Mouse (Mus musculus) ES-E14 (cell line): ENCODE measurements around the gene Cdkn2b. TPM values are rescaled to one million over a fixed set of nuclear protein-coding genes. Genes with fewer than 3 reads are reported as not detected.
A peak's percentile ranks its signal among the peaks of the same experiment; 100 is the strongest.

Experiments used
- DNase-seq: peaks from one replicate; pipeline ENCODE4 v3.0.0-alpha.2; 2013; ENCODE audit warnings: low read depth, low spot score
- H3K27ac ChIP-seq: 2 replicates; pipeline ENCODE4 v1.5.1; 2012; ENCODE audit warnings: low read depth, mild to moderate bottlenecking, low read length, moderate library complexity, mixed read lengths; ENCODE audit not compliant: poor library complexity, insufficient read depth, severe bottlenecking
- H3K36me3 ChIP-seq: 2 replicates; pipeline ENCODE4 v1.6.1; 2012; ENCODE audit warnings: mild to moderate bottlenecking, low read length, moderate library complexity, mixed read lengths; ENCODE audit not compliant: control insufficient read depth, poor library complexity, insufficient read depth, severe bottlenecking
- H3K4me1 ChIP-seq, 2 experiments: fragments of 150-350 bp in 1 of 2; sonication (generic) in 1 of 2; 2 replicates each; pipeline ENCODE4 v1.6.1; 2012; ENCODE audit warnings: low read length in 2 of 2, mild to moderate bottlenecking in 1 of 2, mixed read lengths in 1 of 2; ENCODE audit not compliant: control insufficient read depth in 2 of 2, insufficient read depth in 2 of 2, poor library complexity in 1 of 2
- H3K4me3 ChIP-seq, 2 experiments: fragments of 150-350 bp in 1 of 2; sonication (generic) in 1 of 2; 2 replicates each; pipeline ENCODE4 v1.5.1; 2012; ENCODE audit warnings: low read length in 2 of 2, low read depth in 1 of 2, mild to moderate bottlenecking in 1 of 2, mixed read lengths in 1 of 2; ENCODE audit not compliant: insufficient read depth in 1 of 2, poor library complexity in 1 of 2, severe bottlenecking in 1 of 2
- H3K9ac ChIP-seq: 2 replicates; pipeline ENCODE4 v1.6.1; 2012; ENCODE audit warnings: low read depth, mild to moderate bottlenecking, low read length, mixed read lengths; ENCODE audit not compliant: poor library complexity, insufficient read depth, severe bottlenecking
- H3K9me3 ChIP-seq: fragments of 150-350 bp; sonication (generic); 2 replicates; pipeline ENCODE4 v1.6.1; 2012; ENCODE audit warnings: low read depth, mild to moderate bottlenecking, low read length; ENCODE audit not compliant: control insufficient read depth, insufficient read depth
- CHD2 ChIP-seq: IDR thresholded peaks from 2 replicates; pipeline ENCODE4 v1.6.1; 2014; ENCODE audit warnings: mild to moderate bottlenecking, low read depth, low read length, inconsistent platforms
- HCFC1 ChIP-seq: IDR thresholded peaks from 2 replicates; pipeline ENCODE4 v1.6.1; 2012; ENCODE audit warnings: low read length, inconsistent platforms, borderline replicate concordance; ENCODE audit not compliant: insufficient read depth
- MAFK ChIP-seq: IDR thresholded peaks from 2 replicates; pipeline ENCODE4 v1.6.1; 2014; ENCODE audit warnings: mild to moderate bottlenecking, low read depth, low read length, inconsistent platforms; ENCODE audit not compliant: insufficient read depth
- ZC3H11A ChIP-seq: IDR thresholded peaks from 2 replicates; pipeline ENCODE4 v1.6.1; 2012; ENCODE audit warnings: low read depth, mild to moderate bottlenecking, inconsistent platforms, low read length, borderline replicate concordance
- ZNF384 ChIP-seq: IDR thresholded peaks from 2 replicates; pipeline ENCODE4 v1.6.1; 2012; ENCODE audit warnings: low read depth, low read length, inconsistent platforms
- in situ Hi-C, 2 experiments: fragments of 600-800 bp; cut with MboI; formaldehyde crosslinking; loops; one replicate each; pipeline ENCODE4 v1.15.1; 2025; ENCODE audit warnings: low sequenced_read_pairs in 2 of 2, inconsistent platforms in 1 of 2; ENCODE audit not compliant: unreplicated experiment in 2 of 2
- total RNA-seq: library from RNA; depleted of rRNA; stranded (reverse); fragments of 300-350 nt; gene quantifications from 2 replicates; pipeline ENCODE4 v1.2.3, GENCODE M21; 2012

The Cdkn2b gene
- total RNA-seq, 1 experiment, result 34.3 TPM

DNA sequence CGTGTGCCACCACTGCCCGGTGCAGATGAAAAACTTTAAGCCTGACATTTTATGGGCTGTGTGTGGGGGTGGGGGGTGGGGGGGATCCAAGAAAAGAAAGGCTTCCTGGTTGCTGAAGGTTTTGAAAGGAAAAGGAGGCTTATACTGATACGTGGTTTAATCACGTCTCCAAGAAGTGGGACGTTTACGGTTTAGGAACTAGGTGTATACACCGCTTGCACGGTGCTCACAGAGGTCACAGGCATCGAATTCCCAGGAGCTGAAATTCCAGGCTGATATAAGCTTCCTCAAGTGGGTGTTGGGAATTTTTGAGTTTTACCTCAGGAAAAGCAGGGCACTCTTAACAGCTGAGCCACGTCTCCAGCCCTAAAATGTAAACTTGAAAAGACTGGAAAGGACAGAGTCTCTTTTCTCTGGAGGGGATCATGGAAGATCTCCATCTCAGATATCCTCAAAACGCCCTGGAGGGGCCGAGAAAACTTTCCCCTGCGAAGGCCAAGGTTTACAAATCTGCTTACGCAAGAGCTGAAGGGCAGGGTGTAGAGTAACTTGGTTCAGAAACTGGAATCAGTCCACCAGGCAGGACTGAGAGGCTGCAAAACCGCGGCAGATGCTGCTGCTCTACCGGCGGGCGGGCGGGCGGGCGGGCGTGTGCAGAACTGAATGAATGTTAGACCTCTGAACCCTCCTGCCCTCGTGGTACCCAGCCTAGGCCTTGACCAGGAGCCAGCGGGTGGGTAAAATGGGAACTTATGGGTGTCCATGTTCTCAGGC lies 34.8 kb downstream of the Cdkn2b start:
- in situ Hi-C loops, result no loop called here
- no peaks in the 10 kb centered on the region for H3K36me3 ChIP-seq
- TF ChIP-seq ZNF384 (no peak), CHD2 (no peak), MAFK (no peak), HCFC1 (no peak), ZC3H11A (no peak)

DNA sequence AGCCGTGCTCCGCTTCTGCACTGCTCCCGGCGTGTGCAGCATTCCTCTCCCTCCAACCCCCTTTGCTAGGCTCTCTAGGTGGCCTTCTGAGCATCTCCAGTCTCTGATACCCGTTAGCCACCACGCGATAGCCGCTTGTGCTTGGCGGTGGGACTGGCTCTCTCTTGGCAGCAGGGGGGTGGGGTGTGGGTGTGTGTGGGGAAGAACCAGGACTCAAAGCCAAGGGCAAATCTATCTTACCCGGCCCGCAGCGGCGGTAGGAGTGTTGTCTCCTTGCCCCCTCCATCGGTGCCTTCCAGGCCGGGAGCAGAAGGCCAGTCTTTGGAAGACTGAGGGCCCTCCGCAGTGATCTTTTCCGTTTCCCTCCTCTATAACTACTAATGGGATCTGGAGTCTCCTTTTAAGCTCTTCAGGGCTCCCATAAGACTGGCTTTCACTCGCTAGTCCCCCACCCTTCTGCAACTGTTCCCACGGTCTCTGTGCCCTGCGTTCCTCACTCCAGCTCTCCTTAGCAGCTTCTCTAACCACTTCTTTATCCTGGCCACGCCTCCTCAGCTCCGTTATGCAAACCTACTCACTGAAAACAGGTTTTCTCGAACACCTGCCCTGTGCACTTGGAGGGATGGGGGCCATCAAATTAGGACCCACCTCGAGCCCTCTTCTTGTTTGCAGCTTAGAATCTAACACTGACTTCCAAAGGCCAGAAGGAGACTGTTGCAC lies 35.9 kb downstream of the Cdkn2b start:
- no peak for TF ChIP-seq MAFK
- no peak for TF ChIP-seq HCFC1
- TF ChIP-seq ZNF384, result no peak
- no peak for TF ChIP-seq CHD2
- no peak for TF ChIP-seq ZC3H11A
- Histone ChIP-seq H3K27ac (no peak overlapping the region), H3K36me3 (no peaks in the 10 kb centered on the region), H3K9ac (no peak overlapping the region), H3K4me1 (peaks cover 0 to 8% of the 10 kb centered on the region in 2 experiments; a peak in 2 of 4 replicates), H3K9me3 (no peaks in the 10 kb centered on the region), H3K4me3 (no peak overlapping the region)
- in situ Hi-C loops, result no loop called here
- DNase-seq, result no peak

More for the DNA sequence above, 34.8 kb downstream of the Cdkn2b start:
- DNase-seq, result no peak
- H3K4me1 ChIP-seq, result peaks cover 0 to 8% of the 10 kb centered on the region in 2 experiments; a peak in 2 of 4 replicates
- H3K9me3 ChIP-seq, result no peaks in the 10 kb centered on the region
- no peak overlapping the region for H3K9ac ChIP-seq
- no peak overlapping the region for H3K27ac ChIP-seq
- H3K4me3 ChIP-seq, result no peak overlapping the region; a peak in 1 of 4 replicates

DNA sequence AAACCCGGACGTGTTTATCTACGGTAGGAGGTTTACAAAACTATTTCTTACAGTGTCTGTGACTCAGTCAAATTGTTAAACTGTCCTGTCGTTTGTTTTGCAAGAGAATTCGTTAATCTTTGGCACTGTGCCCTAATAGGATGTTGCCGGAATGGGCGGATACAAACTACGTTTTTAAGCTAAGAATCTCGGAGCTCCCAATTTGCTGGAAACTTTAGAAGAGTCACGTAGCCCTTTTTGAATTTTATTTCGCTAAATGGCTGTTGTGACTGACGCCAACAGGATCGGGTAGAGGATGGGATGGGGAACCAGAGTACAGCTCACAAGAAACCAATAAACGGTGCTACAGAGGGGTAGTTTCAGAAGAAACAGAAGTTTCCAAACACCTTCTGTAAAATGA lies 36.8 kb downstream of the Cdkn2b start:
- no peak overlapping the region for H3K27ac ChIP-seq
- no peak overlapping the region for H3K4me3 ChIP-seq
- TF ChIP-seq MAFK (no peak), HCFC1 (no peak), CHD2 (no peak), ZC3H11A (no peak), ZNF384 (no peak)
- in situ Hi-C loops, result no loop called here
- peaks cover 0 to 8% of the 10 kb centered on the region in 2 experiments; a peak in 2 of 4 replicates for H3K4me1 ChIP-seq
- H3K36me3 ChIP-seq, result no peaks in the 10 kb centered on the region
- DNase-seq, result no peak
- H3K9ac ChIP-seq, result no peak overlapping the region
- H3K9me3 ChIP-seq, result no peaks in the 10 kb centered on the region

DNA sequence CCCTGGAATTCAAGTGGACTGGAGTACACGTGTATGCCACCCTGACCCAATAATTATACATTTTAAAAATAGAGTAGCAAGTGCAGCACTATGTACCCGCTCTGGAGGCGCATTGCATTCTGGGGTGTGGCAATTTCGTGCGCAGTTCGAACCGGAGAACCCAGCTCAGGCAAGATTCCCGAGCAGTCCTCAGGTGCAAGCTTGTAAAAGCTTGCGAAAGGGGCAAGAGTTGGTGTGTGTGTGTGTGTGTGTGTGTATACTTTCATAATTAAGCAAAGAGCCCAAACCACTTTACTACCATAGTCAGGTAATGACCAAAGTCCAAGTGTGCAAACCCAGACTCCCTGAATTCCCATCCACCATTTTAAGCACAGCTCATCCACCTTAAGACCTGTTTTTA lies 37.3 kb downstream of the Cdkn2b start:
- in situ Hi-C loops, result no loop called here
- Histone ChIP-seq H3K9me3 (no peaks in the 10 kb centered on the region), H3K4me1 (peaks cover 0 to 8% of the 10 kb centered on the region in 2 experiments; a peak in 2 of 4 replicates), H3K4me3 (peak overlapping the region; percentile 3 to 46; a peak in 1 of 4 replicates), H3K27ac (no peak overlapping the region), H3K9ac (no peak overlapping the region), H3K36me3 (no peaks in the 10 kb centered on the region)
- no peak for DNase-seq
- TF ChIP-seq HCFC1 (no peak), CHD2 (no peak), MAFK (no peak), ZC3H11A (no peak)
